Mouse (Mus musculus) ES-Bruce4 (cell line): ENCODE results near the gene Mypn.

Experiments
- CTCF ChIP-seq: IDR thresholded peaks from one replicate; pipeline ENCODE4 v1.8.1; 2011; ENCODE audit warnings: low read depth, low read length
- POLR2A ChIP-seq: IDR thresholded peaks from one replicate; pipeline ENCODE4 v1.8.1; 2011; ENCODE audit warnings: low read length; ENCODE audit not compliant: insufficient read depth

- peak; percentile 29 for TF ChIP-seq CTCF
- TF ChIP-seq POLR2A, result no peak
These were observed 50.2 kb downstream of the Mypn start for GRCm38 (mm10) chr10:63153563-63153962.
